Mouse (Mus musculus): ENCODE data around the gene Zfp248. TPM values are rescaled to one million over a fixed set of nuclear protein-coding genes. Genes with fewer than 3 reads are reported as not detected.

Zfp248 gene
- polyA plus RNA-seq (2015; fragmentation: Nextera tagmentation; extraction: Ambion mirVana): 10.1 and 10.2 TPM in 2 replicates

DNA sequence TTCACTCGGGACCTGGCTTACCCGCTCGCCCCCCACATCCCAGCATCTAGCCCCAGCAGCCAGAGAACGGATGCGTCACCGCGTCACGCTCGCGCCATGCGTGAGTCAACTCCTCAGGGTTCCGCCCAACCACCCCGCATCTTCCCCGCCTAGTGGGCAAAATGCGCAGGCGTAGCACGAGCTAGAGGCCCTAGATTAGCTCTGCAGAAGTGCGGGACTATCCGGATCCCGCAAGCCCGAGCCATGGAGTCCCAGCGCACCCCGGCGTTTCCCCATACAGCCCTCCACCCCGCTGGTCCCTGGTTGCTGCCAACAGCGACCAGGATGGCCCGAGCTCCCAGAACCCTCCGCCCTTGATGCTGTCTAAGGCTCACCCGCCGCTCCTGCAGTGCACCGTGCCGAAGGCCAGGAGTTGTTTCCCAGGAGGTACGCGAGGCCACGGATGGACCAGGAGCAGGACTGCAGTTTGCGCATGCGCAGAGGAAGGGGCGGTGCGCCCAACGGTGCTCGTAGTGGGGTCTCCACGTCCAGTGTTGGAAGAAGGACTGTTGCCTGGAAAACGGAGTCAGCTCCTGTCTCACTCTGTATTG lies at the start of gene Zfp248:
Gene Zfp248, minus strand, starts transcription at position 487 of the 590 bp plus-strand sequence.
- H3K36me3 ChIP-seq: peaks cover 6% of the 10 kb centered on the region
- H3K9ac ChIP-seq: peak within 1 kb of the TSS; percentile 88
- peak within 1 kb of the TSS; percentile 91 for H3K4me2 ChIP-seq
- H3K4me3 ChIP-seq (replicated peaks): peak within 1 kb of the TSS; percentile 82
- no peaks in the 10 kb centered on the region for H3K9me3 ChIP-seq (replicated peaks)
- H3K27ac ChIP-seq: peak within 1 kb of the TSS; percentile 96
- under 1% methylated on average over 43 of the region's 43 CpGs for WGBS
- peaks cover 10% of the 10 kb centered on the region for H3K4me1 ChIP-seq
- ATAC-seq (replicated peaks; ENCODE audit: low FRiP score): peak; percentile 96
- no peaks in the 10 kb centered on the region for H3K27me3 ChIP-seq

DNA sequence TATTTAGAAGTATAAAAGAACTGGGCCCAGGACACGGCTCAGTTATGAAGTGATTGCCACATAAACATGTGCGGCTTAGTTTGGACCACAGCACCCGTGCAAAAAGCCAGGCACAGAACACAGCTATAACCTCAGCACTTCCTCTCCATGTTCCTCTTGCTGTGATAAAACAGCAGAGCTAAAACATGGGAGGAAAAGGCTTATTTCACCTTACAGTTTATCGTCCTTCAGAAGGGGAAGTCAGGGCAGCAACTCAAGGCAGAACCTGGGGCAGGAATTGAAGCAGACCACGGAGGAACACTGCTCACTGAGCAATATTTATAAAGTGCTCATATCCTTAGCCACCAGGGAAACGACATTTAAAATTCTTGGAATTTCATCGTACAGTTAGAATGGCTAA lies 43.7 kb upstream of the Zfp248 start:
- no peak overlapping the region for H3K27ac ChIP-seq
- 0 out of 2 replicates have a peak, but pooled peaks cover 3% of the 10 kb centered on the region for H3K9me3 ChIP-seq (replicated peaks)
- H3K4me1 ChIP-seq: no peaks in the 10 kb centered on the region
- no peak overlapping the region for H3K4me3 ChIP-seq (replicated peaks)
- no peak for ATAC-seq (replicated peaks; ENCODE audit: low FRiP score)
- no peaks in the 10 kb centered on the region for H3K27me3 ChIP-seq
- H3K36me3 ChIP-seq: peaks cover 36% of the 10 kb centered on the region
- 89% methylated on average over 7 of the region's 7 CpGs for WGBS
- no peak overlapping the region for H3K9ac ChIP-seq
- no peak overlapping the region for H3K4me2 ChIP-seq

DNA sequence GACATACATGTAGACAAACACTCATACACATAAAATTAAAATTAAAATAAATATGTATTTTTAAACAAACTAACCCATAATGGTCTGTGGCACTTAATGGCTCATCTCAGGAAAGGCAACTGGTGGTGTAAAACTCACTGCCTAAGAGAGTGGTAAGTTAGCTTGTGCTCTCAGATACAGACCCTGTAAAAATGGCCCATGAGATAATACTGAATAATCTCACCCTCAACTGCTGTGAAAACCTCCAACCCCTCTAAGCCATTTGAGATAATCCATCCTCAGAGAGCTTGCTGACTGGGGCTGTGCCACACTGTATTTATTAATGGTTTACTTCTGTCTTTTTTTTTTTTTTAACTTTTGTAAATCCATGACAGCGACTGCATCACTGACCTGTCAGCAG lies 26.8 kb upstream of the Zfp248 start:
- Histone ChIP-seq H3K27me3 (peaks cover 4% of the 10 kb centered on the region; the same call in 1 of the 2 replicates), H3K4me2 (no peak overlapping the region), H3K27ac (no peak overlapping the region), H3K4me3 (replicated peaks) (no peak overlapping the region), H3K4me1 (peaks cover 6% of the 10 kb centered on the region; the same call in 1 of the 2 replicates), H3K9me3 (replicated peaks) (no peaks in the 10 kb centered on the region), H3K9ac (no peak overlapping the region), H3K36me3 (no peaks in the 10 kb centered on the region)
- ATAC-seq (replicated peaks; ENCODE audit: low FRiP score): no peak
- 84% methylated on average over 1 of the region's 1 CpGs for WGBS

DNA sequence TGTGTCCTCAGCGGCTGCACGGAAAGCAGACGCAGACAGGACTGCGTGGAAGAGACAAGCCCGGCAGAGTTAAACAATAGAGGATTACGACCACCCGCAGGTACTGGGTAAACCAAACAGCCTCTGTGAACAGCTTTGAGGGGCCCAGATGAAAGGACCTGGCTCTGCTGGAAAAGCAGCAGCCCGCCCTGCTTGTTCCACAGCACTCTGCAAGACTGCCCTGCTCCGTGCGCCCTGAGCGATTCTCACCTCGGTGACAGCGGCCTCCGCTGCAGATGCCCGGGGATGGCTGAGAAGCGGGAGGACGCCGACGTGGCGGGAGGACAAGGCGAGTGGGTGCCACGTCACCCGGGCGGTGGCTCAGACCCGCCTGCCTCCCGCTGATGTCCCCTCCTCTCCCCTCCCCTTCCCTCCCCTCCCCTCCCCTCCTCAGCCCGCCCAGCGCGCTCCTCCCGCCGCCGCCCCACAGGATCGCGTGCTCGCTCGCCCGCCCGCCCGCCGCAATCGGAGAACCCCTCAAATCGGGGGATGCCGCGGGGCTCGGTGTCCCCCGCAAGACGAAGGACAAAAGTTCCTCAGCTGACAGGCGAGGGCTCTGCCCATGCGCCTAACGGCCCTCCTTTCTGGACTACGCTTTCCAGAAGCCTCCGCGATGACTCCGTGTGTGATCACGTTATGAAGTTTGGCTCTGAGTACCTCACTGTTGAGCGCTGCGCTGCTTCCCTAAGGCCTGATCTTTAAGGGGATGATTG lies 23.8 kb upstream of the Zfp248 start, which contains the start of gene Zfp9:
Gene Zfp9, minus strand, starts transcription at position 364 of the 752 bp plus-strand sequence.
- under 1% methylated on average over 43 of the region's 57 CpGs for WGBS
- H3K36me3 ChIP-seq: peaks cover 11% of the 10 kb centered on the region; the same call in 1 of the 2 replicates
- peaks cover 4% of the 10 kb centered on the region; the same call in 1 of the 2 replicates for H3K27me3 ChIP-seq
- peak within 1 kb of the TSS; percentile 87 for H3K4me2 ChIP-seq
- H3K9me3 ChIP-seq (replicated peaks): no peaks in the 10 kb centered on the region
- H3K9ac ChIP-seq: peak within 1 kb of the TSS; percentile 67
- H3K4me3 ChIP-seq (replicated peaks): peak within 1 kb of the TSS; percentile 67
- ATAC-seq (replicated peaks; ENCODE audit: low FRiP score): peak; percentile 96
- peak within 1 kb of the TSS; percentile 79; the same call in 1 of the 2 replicates for H3K27ac ChIP-seq
- peaks cover 12% of the 10 kb centered on the region; the same call in 1 of the 2 replicates for H3K4me1 ChIP-seq

DNA sequence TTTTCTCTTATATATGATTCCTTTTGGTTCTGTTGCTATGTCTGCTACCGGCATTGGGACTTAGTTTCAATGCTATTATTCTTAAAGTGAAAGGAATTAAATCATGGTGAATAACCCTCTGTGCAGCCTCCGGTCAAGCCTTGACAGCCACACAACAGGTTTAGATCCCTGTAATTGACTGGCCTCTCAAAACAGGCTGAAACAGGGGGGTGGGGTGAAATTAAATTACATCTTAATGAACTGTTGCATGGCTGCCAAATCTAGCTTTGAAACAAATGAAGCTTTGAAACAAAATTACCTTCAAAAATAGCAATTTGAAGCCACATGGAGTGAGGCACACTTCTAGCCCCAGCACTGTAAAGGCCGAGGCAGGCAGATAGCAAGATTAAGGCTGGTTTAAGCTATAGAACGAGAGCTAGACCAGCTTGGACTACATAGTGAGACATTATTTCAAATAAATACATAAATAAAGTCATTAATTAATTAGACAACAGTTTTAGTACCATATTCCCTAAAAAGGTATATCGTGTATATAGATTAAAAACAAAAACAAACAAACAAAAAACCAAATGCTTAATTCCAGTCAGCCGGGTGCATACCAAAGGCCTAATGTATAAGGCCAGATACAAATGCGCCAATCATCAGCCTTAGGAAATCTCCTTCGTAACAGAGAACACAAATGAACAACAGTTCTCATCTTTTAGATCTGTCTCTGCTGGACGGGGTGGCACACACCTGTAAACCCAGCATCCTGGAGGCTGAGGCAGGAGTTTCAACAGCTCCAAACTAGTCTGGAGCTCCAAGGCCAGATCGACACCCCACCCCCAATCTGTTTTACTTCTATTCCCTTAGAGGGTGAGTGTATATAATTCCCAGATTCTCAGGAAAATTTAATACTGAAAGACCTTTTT lies 22.8 kb upstream of the Zfp248 start:
- Histone ChIP-seq H3K9me3 (replicated peaks) (no peaks in the 10 kb centered on the region), H3K9ac (peak overlapping the region; percentile 67), H3K4me3 (replicated peaks) (peak overlapping the region; percentile 67), H3K4me1 (peaks cover 12% of the 10 kb centered on the region; the same call in 1 of the 2 replicates), H3K27ac (peak overlapping the region; percentile 79; the same call in 1 of the 2 replicates), H3K4me2 (peak overlapping the region; percentile 87), H3K27me3 (peaks cover 4% of the 10 kb centered on the region; the same call in 1 of the 2 replicates), H3K36me3 (peaks cover 11% of the 10 kb centered on the region; the same call in 1 of the 2 replicates)
- no peak for ATAC-seq (replicated peaks; ENCODE audit: low FRiP score)
- 25% methylated on average over 10 of the region's 10 CpGs for WGBS

DNA sequence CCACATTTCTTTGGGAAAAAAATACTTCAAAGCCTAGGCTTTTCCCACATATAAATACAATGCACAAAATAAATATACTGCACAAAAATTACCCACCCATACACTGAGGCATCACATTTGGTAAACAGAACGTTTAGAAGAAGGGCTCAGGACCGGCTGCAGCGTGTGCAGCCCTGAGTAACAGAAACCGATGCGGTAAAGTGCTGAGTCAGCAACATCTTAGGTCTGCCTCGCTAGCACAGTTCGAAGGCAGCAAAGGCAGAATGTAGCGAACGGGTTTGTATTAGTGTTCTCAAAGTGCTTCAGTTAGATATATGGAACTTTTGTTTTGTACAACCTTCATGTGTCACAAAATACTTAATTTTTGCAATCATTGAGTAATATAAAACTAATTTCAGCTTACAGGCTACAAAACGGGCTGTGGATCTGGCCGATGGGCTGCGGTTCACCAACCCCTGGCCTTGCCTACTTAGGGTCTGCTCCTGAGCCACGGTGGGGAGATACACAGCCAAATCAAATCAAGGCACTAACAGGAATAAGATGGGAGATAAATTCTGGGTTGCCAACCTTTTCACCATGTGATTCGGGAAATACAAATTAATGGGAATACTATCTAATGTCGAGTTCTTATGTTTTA lies 6.9 kb upstream of the Zfp248 start:
- Histone ChIP-seq H3K9me3 (replicated peaks) (no peaks in the 10 kb centered on the region), H3K27ac (no peak overlapping the region), H3K4me1 (no peaks in the 10 kb centered on the region), H3K4me2 (no peak overlapping the region), H3K4me3 (replicated peaks) (no peak overlapping the region), H3K36me3 (peaks cover 47% of the 10 kb centered on the region), H3K9ac (no peak overlapping the region), H3K27me3 (no peaks in the 10 kb centered on the region)
- WGBS: 81% methylated on average over 15 of the region's 15 CpGs
- ATAC-seq (replicated peaks; ENCODE audit: low FRiP score): no peak

DNA sequence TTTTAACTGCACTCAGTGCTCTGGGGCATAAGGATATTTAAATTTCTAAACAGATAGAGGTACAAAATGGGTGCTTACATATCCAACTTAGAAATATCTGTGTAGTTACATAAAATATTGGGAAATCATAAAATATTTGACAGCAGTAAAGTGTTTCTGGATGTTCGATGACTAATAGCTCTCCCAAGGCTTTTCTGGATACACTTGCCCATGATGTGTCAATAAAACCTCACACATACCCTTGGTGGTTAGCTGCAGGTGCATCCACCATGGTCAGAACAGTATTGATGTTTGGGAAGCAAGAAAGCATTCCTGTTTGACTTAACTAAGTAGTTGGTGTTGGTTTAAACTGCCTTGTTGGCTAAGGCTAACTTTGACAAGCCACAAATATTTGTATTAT lies 2.4 kb upstream of the Zfp248 start:
- peaks cover 13% of the 10 kb centered on the region; the same call in 1 of the 2 replicates for H3K36me3 ChIP-seq
- no peak overlapping the region for H3K9ac ChIP-seq
- peaks cover 10% of the 10 kb centered on the region for H3K4me1 ChIP-seq
- H3K27me3 ChIP-seq: no peaks in the 10 kb centered on the region
- H3K9me3 ChIP-seq (replicated peaks): no peaks in the 10 kb centered on the region
- ATAC-seq (replicated peaks; ENCODE audit: low FRiP score): no peak
- no peak overlapping the region for H3K4me3 ChIP-seq (replicated peaks)
- no peak overlapping the region for H3K4me2 ChIP-seq
- H3K27ac ChIP-seq: no peak overlapping the region
- WGBS: 94% methylated on average over 1 of the region's 1 CpGs

DNA sequence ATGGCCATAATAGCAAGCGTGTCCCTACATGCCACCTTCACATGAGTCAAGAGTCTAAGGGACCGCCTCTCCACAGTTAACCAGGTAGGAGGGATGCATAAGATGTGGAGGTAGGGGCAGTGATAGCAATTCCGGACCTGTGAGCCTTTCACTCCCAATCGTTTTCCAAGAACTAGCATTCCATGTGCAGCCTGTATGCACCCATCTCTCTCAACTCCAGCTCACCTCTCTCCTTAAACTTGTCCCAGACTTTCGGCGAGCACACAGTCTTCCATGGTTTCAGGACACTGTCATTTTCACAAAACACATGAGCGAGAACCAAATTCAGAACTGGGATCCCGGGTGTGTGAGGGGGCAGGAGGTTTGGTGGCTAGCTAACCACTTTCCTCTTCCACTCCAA lies 876 bp downstream of the Zfp248 start:
- Histone ChIP-seq H3K36me3 (peaks cover 6% of the 10 kb centered on the region), H3K9ac (peak overlapping the region; percentile 88), H3K27me3 (no peaks in the 10 kb centered on the region), H3K27ac (peak overlapping the region; percentile 96; the same call in 1 of the 2 replicates), H3K4me3 (replicated peaks) (peak overlapping the region; percentile 82), H3K4me1 (peaks cover 10% of the 10 kb centered on the region), H3K4me2 (peak overlapping the region; percentile 91), H3K9me3 (replicated peaks) (no peaks in the 10 kb centered on the region)
- ATAC-seq (replicated peaks; ENCODE audit: low FRiP score): no peak
- WGBS: 34% methylated on average over 8 of the region's 8 CpGs

DNA sequence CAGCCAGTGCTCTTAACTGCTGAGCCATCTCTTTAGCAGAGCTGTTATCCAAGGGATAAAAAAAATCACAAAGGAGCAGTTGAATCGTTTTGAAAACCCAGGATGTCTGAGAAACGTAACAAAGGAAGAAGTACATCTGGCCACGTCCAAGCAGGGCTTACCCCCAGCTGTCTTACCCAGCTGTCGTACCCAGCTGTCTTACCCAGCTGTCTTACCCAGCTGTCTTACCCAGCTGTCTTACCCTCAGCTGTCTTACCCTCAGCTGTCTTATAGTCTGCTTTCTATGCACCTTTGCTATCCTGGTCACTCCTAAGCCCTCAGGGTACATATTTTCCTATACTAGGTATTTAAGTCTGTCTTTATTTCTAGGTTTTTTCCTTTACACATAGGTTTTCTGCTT lies 23.8 kb downstream of the Zfp248 start:
- H3K27ac ChIP-seq: no peak overlapping the region
- H3K9me3 ChIP-seq (replicated peaks): no peaks in the 10 kb centered on the region
- no peak overlapping the region for H3K4me3 ChIP-seq (replicated peaks)
- no peak overlapping the region for H3K4me2 ChIP-seq
- no peaks in the 10 kb centered on the region for H3K4me1 ChIP-seq
- no peak overlapping the region for H3K9ac ChIP-seq
- no peak for ATAC-seq (replicated peaks; ENCODE audit: low FRiP score)
- H3K36me3 ChIP-seq: peaks cover 56% of the 10 kb centered on the region
- H3K27me3 ChIP-seq: no peaks in the 10 kb centered on the region
- 93% methylated on average over 4 of the region's 4 CpGs for WGBS

DNA sequence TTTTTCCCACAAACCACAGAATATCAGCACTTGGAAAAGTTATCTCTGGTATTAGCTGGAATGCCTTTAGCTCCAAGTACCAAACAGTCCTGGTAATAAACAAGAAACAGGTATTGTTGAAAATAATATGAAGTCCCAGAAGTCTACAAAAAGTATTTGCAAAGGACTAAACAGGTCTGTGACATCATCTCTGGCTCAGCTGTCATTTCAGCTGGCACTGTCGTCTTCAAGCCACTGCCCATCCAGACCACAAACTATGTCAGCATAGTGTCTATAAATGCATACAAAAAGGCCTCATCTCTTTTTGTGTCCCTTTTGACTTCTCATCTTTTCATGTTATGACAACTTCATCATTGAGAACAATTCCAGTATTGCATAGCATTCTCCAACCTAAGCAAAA lies 28.7 kb downstream of the Zfp248 start:
- H3K27ac ChIP-seq: no peak overlapping the region
- H3K9ac ChIP-seq: no peak overlapping the region
- no peak overlapping the region for H3K4me3 ChIP-seq (replicated peaks)
- no peak overlapping the region for H3K4me2 ChIP-seq
- peaks cover 46% of the 10 kb centered on the region for H3K36me3 ChIP-seq
- WGBS: 97% methylated on average over 1 of the region's 1 CpGs
- no peak for ATAC-seq (replicated peaks; ENCODE audit: low FRiP score)
- H3K4me1 ChIP-seq: no peaks in the 10 kb centered on the region
- H3K9me3 ChIP-seq (replicated peaks): no peaks in the 10 kb centered on the region
- no peaks in the 10 kb centered on the region for H3K27me3 ChIP-seq

Data from kidney, embryonic 15.5 days (tissue).